Mouse (Mus musculus): ENCODE results near the gene Tmem131l.

Tmem131l gene

GRCm38 (mm10) chr3:83978497-83979410, 61.2 kb downstream of the Tmem131l start:
- DNase-seq (ENCODE audit: low read depth, low spot score): no peak

- no peak for DNase-seq (ENCODE audit: low read depth, low spot score)
Observed at GRCm38 (mm10) chr3:83977817-83978216, 62.2 kb downstream of the Tmem131l start.

- no peak for DNase-seq (ENCODE audit: low read depth, low spot score)
Observed at GRCm38 (mm10) chr3:83976161-83976560, 63.8 kb downstream of the Tmem131l start.

GRCm38 (mm10) chr3:83973339-83973738, 66.6 kb downstream of the Tmem131l start:
- DNase-seq (ENCODE audit: low read depth, low spot score): no peak

GRCm38 (mm10) chr3:83970629-83971028, 69.3 kb downstream of the Tmem131l start:
- DNase-seq (ENCODE audit: low read depth, low spot score): no peak

GRCm38 (mm10) chr3:83969081-83969480, 70.9 kb downstream of the Tmem131l start:
- no peak for DNase-seq (ENCODE audit: low read depth, low spot score)

- DNase-seq (ENCODE audit: low read depth, low spot score): no peak
Observed at GRCm38 (mm10) chr3:83967791-83968190, 72.2 kb downstream of the Tmem131l start.

GRCm38 (mm10) chr3:83965333-83965732, 74.6 kb downstream of the Tmem131l start:
- DNase-seq (ENCODE audit: low read depth, low spot score): no peak

GRCm38 (mm10) chr3:83963705-83964104, 76.3 kb downstream of the Tmem131l start:
- DNase-seq (ENCODE audit: low read depth, low spot score): no peak

- DNase-seq (ENCODE audit: low read depth, low spot score): no peak
Observed at GRCm38 (mm10) chr3:83962571-83962970, 77.4 kb downstream of the Tmem131l start.

- DNase-seq (ENCODE audit: low read depth, low spot score): no peak
Observed at GRCm38 (mm10) chr3:83962076-83962475, 77.9 kb downstream of the Tmem131l start.

- no peak for DNase-seq (ENCODE audit: low read depth, low spot score)
Observed at GRCm38 (mm10) chr3:83958951-83959681, 80.9 kb downstream of the Tmem131l start.

- DNase-seq (ENCODE audit: low read depth, low spot score): no peak
Observed at GRCm38 (mm10) chr3:83953879-83954278, 86.1 kb downstream of the Tmem131l start.

- no peak for DNase-seq (ENCODE audit: low read depth, low spot score)
Observed at GRCm38 (mm10) chr3:83948801-83949200, 91.2 kb downstream of the Tmem131l start.

GRCm38 (mm10) chr3:83947476-83948245, 92.3 kb downstream of the Tmem131l start:
- no peak for DNase-seq (ENCODE audit: low read depth, low spot score)

- no peak for DNase-seq (ENCODE audit: low read depth, low spot score)
Observed at GRCm38 (mm10) chr3:83946848-83947247, 93.1 kb downstream of the Tmem131l start.

GRCm38 (mm10) chr3:83943691-83944090, 96.3 kb downstream of the Tmem131l start:
- DNase-seq (ENCODE audit: low read depth, low spot score): no peak

- DNase-seq (ENCODE audit: low read depth, low spot score): no peak
Observed at GRCm38 (mm10) chr3:83943212-83943611, 96.8 kb downstream of the Tmem131l start.

GRCm38 (mm10) chr3:83941921-83942320, 98.1 kb downstream of the Tmem131l start:
- DNase-seq (ENCODE audit: low read depth, low spot score): no peak

- DNase-seq (ENCODE audit: low read depth, low spot score): no peak
Observed at GRCm38 (mm10) chr3:83938871-83939270, 101.1 kb downstream of the Tmem131l start.

- DNase-seq (ENCODE audit: low read depth, low spot score): no peak
Observed at GRCm38 (mm10) chr3:83934514-83934913, 105.5 kb downstream of the Tmem131l start.
